Mouse (Mus musculus): Measurements from ENCODE around the gene Rgl3. TPM values are rescaled to one million over a fixed set of nuclear protein-coding genes. Genes with fewer than 3 reads are reported as not detected.

The Rgl3 gene
- total RNA-seq, 2 experiments from 2014 or later: 1.3 to 1.4 TPM

- no peak for DNase-seq
- intact Hi-C loops (cut with DNase I): no loop called here
Measured at GRCm38 (mm10) chr9:21925506-21925905, 63.7 kb downstream of the Rgl3 start.

DNA sequence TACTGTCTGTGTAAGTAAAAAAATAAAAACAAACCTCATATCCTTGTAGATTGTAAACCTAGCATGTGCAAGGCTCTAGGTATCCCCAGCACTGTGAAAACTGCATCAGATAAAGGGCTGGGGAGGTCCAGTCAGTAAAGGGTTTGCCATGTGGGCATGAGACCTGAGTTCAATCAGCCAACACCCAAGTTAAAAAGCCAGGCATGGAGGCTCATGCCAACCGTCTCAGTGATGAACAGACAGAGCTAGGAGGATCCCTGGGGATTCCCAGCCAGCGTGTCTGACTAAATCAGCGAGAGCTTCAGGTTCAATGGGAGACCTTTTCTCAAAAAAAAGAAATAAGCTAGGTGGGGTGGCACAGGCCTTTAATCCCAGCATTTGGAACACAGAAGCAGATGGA lies 64.2 kb downstream of the Rgl3 start:
- no peak for DNase-seq
- intact Hi-C loops (cut with DNase I): no loop called here

DNA sequence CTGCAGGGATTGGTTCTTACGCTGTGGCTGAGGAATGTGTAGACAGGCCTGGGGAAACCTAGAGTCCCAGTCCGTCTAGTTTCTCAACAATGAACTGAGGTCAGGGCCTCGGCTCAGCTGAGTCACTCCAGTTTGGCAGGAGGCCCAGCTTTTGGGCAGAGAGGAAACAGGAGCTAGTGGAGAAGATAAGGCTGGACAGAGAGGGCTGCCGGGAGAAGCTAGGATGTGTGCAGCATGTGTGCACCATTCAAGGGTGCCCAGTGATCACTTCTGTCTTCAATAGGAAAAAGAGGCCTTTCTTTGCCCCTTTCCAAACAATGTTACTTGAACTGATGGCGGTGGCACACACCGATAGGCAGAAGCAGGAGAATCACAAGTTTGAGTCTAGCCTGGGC lies 65.2 kb downstream of the Rgl3 start:
- intact Hi-C loops (cut with DNase I): no loop called here
- peak; percentile 95 to 96 for DNase-seq

- intact Hi-C loops (cut with DNase I): no loop called here
- DNase-seq: no peak
Measured at GRCm38 (mm10) chr9:21923490-21924098, 65.7 kb downstream of the Rgl3 start.

GRCm38 (mm10) chr9:21923036-21923435 lies 66.2 kb downstream of the Rgl3 start:
- intact Hi-C loops (cut with DNase I): no loop called here

More at GRCm38 (mm10) chr9:21923036-21923435, 66.2 kb downstream of the Rgl3 start:
- DNase-seq: no peak

Other genes starting within 250 kb of the Rgl3 start
- 10 to 100 TPM; 11.9 to 14.5 TPM for gene Spc24, start 229.1 kb downstream of the Rgl3 start, total RNA-seq (2021)
- gene Kank2, start 190.7 kb downstream of the Rgl3 start, total RNA-seq (2021): 10 to 100 TPM; 49.5 to 51.9 TPM
- gene Angptl8, start 153.9 kb downstream of the Rgl3 start, total RNA-seq (2021): under 1 TPM in 1 of 2 experiments, not detected in 1; 0.31 TPM
- gene Dock6, start 136.8 kb downstream of the Rgl3 start, total RNA-seq (2021): 10 to 100 TPM; 63.0 to 66.5 TPM
- gene Rab3d, start 71.3 kb downstream of the Rgl3 start, total RNA-seq (2021): 10 to 100 TPM; 10.3 to 12.6 TPM
- 1 to 10 TPM in 1 of 2 experiments, under 1 TPM in 1; 0.74 to 1.0 TPM for gene Ccdc159, start 62.0 kb downstream of the Rgl3 start, total RNA-seq (2021)
- gene Tmem205, start 61.9 kb downstream of the Rgl3 start, total RNA-seq (2021): 10 to 100 TPM; 24.3 to 28.6 TPM
- gene Plppr2, start 52.4 kb downstream of the Rgl3 start, total RNA-seq (2021): 1 to 10 TPM; 2.2 to 2.4 TPM
- 1 to 10 TPM; 8.7 TPM for gene Swsap1, start 33.7 kb downstream of the Rgl3 start, total RNA-seq (2021)
- gene Epor, start 25.9 kb downstream of the Rgl3 start, total RNA-seq (2021): 1 to 10 TPM; 3.1 to 4.0 TPM
- gene Ccdc151, start 13.2 kb upstream of the Rgl3 start, total RNA-seq (2021): not detected
- 10 to 100 TPM; 67.7 to 73.7 TPM for gene Prkcsh, start 13.4 kb upstream of the Rgl3 start, total RNA-seq (2021)
- gene Elavl3, start 62.6 kb upstream of the Rgl3 start, total RNA-seq (2021): under 1 TPM; 0.26 to 0.47 TPM
- gene Gm49318, start 81.8 kb upstream of the Rgl3 start, total RNA-seq (2021): under 1 TPM in 1 of 2 experiments, not detected in 1; 0.64 TPM
- gene Zfp653, start 81.9 kb upstream of the Rgl3 start, total RNA-seq (2021): 1 to 10 TPM; 5.9 to 7.3 TPM
- gene Ecsit, start 96.0 kb upstream of the Rgl3 start, total RNA-seq (2021): 10 to 100 TPM; 79.0 to 82.6 TPM
- gene Cnn1, start 109.8 kb upstream of the Rgl3 start, total RNA-seq (2021): 1 to 10 TPM; 8.2 to 9.7 TPM
- 10 to 100 TPM; 43.5 to 44.0 TPM for gene Elof1, start 127.7 kb upstream of the Rgl3 start, total RNA-seq (2021)
- gene Acp5, start 146.3 kb upstream of the Rgl3 start, total RNA-seq (2021): 1 to 10 TPM; 1.8 to 2.8 TPM
- 10 to 100 TPM; 35.3 to 35.6 TPM for gene Pigyl, start 167.4 kb upstream of the Rgl3 start, total RNA-seq (2021)
- under 1 TPM; 0.17 to 0.20 TPM for gene Zfp872, start 198.6 kb upstream of the Rgl3 start, total RNA-seq (2021)
- gene Zfp809, start 236.3 kb upstream of the Rgl3 start, total RNA-seq (2021): 10 to 100 TPM; 26.9 to 35.2 TPM

Data from heart, postnatal 10 days (tissue).